Mouse (Mus musculus) thymus, adult 2 months (tissue): ENCODE results near the gene Dnajc22.

Source experiments
- CTCF ChIP-seq: fragments of 200-500 bp; IDR thresholded peaks from 2 replicates; pipeline ENCODE4 v1.5.1; 2012; ENCODE audit warnings: mild to moderate bottlenecking, control low read depth, low read length, moderate library complexity, borderline replicate concordance; ENCODE audit not compliant: control insufficient read depth, poor library complexity, insufficient read depth; ENCODE audit errors: extremely low read depth
- POLR2A ChIP-seq: fragments of 200-500 bp; IDR thresholded peaks from 2 replicates; pipeline ENCODE4 v1.6.1; 2012; ENCODE audit warnings: mild to moderate bottlenecking, low read length, control low read depth, moderate library complexity; ENCODE audit not compliant: control insufficient read depth, poor library complexity, insufficient read depth; ENCODE audit errors: extremely low read depth

DNA sequence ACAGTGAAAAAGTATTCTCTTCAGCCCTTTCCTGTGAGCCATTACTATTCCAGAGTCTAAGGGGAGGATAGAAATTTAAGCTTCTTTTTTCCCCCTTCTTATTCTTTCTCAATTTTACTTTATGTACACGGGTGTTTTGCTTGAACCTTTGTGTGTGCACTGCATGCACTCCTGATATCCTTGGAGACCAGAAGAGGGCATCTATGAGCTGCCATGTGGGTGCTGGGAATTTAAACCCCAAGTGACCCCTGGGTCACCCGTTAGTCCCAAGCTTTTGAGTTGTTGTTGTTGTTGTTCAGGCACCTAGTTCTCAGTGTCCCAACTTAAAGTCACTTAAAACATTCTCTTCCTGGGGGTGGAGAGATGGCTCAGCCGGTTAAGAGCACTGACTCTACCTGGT, 7.0 kb downstream of the Dnajc22 start:
- no peak for TF ChIP-seq CTCF
- no peak for TF ChIP-seq POLR2A
